Mouse (Mus musculus) T-cell, adult 2 months (primary cell): Measurements from ENCODE around the gene Spata45.
A peak's percentile ranks its signal among the peaks of the same experiment; 100 is the strongest.
"Not testable (repeated sequence)": the region's sequence is repeated elsewhere in the genome, so short reads cannot be mapped to it uniquely, and the experiment has no call there.

Experiments
- DNase-seq: peaks from one replicate; pipeline ENCODE4 v3.0.0; 2022; ENCODE audit warnings: low spot score

Spata45 gene

DNA sequence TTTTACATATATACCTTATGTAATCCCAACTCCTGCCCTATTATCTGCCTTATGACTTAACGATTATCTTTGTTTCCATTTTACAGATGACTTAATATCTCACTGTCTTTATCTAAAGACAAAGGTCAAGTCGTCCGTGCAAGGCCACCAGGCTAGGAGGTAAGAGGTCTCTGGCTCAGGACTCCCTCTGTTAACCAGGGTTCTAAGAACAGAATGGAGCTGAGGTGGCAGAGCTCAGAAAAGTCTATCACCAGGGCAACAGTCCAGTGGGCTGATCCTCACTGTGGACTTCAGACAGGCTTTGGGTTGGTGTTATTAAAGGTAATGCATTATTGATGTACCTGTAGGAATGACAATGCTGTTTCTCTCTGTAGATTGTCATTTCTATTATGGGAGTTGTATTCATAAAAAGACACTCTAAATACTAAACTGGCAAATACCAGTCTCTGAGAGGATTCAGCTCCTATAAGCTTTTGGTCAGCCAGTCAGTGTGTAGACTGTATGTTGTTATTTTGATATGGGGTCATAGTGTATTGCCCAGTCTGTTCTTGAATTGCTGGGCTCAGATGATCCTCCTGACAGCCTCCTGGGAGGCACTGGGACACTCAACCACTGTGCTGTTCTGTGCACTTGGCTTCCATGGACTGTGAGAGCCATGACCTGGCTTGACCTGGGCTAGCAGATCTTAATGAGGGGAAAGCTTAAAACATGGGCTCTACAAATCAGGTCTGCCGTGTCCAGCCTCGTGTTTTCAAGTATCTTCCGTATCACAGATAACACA is at the start of gene Spata45:
Gene Spata45, plus strand, starts transcription at position 86 of the 781 bp plus-strand sequence.
- no peak for DNase-seq

GRCm38 (mm10) chr1:190989437-190990082 is 46.9 kb upstream of the Spata45 start:
- no peak for DNase-seq

- no peak for DNase-seq
Observed at GRCm38 (mm10) chr1:190995548-190995947, 40.9 kb upstream of the Spata45 start.

DNA sequence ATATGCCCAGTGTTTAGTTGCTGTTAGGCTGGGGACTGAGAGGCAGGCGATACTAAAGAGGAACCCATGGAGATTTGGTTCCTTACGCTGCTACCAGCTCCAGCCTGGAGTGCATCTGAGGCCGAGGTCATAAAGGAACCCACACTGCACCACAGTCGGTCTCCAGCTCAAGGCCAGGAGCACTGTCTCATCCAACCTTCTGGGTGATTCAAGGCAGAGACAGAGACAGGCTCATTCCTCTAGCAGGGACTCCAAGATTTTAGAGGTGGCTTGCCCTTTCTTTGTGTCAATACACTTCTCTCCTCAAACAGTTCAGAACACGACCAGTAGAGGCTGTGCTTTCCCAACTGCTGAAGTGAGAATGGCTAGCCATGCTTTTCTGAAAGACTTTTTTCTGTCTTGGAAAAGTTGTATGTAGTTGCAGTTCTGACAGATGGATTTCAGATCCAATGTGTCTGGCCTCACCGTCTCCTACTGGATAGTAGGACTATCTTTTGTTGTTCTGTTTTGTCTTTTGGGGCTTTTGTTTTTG is 40.0 kb upstream of the Spata45 start:
- DNase-seq, result no peak

GRCm38 (mm10) chr1:190998027-190998426 is 38.4 kb upstream of the Spata45 start:
- DNase-seq, result no peak

GRCm38 (mm10) chr1:191000686-191001085 is 35.8 kb upstream of the Spata45 start:
- DNase-seq, result no peak

DNA sequence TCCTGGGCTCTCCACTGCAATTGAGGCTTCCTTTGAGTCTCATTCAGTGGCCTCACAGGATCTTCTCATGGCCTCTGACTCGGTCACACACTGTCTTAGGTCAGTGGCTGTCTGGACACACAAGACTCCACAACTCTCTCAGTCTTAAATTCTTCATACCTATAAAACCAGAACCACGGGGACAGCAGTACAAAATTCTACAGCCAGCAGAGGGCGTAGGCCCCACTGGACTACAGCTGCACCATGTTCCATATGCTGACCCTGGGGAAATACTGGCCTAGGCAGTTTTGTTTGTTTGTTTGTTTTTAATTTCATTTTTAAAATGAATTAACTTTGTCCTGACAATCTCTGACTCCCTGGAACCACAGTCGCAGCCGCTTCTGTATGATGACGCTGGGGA is 34.2 kb upstream of the Spata45 start:
- DNase-seq, result no peak

DNA sequence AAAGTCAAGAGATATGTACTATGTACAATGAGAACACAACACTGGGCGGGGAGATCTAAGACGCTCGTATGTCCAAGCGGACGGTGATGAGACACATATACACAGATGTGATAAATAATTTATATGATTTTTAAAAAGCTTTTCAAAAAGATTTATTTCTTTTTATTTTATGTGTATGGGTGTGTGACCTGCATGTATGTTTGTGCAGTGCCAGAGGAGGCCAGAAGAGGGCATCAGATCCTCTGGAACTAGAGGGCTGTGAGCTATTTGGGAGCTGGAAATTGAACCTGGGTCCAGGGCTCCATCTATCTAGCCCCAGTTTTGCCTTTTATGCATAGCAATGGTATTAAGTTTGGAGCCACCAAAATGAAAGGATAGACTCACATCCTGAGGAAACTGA is 27.7 kb upstream of the Spata45 start:
- DNase-seq, result no peak

- DNase-seq, result no peak
Observed at GRCm38 (mm10) chr1:191014271-191014670, 22.2 kb upstream of the Spata45 start.

GRCm38 (mm10) chr1:191019803-191020202 is 16.6 kb upstream of the Spata45 start:
- DNase-seq, result no peak

GRCm38 (mm10) chr1:191020217-191020924 is 16.1 kb upstream of the Spata45 start:
- no peak for DNase-seq

DNA sequence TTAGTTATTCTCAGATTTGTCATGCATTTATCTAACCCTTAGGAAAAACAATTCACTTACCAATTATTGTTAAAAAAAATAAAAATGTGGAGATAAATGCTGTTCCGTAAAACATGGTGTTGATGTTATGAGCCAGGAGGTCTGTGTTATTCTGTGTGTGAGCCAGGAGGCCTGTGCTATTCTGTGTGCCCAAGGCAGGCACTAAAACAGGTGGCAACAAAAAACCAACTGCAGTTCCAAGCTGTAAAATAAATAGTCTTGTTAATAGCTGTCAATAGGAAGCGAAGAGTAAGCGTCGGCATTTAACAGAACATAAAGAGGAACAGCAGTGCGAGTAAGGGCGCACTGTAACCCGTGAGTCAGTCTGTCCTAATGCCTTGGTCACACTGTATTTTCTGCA is 15.4 kb upstream of the Spata45 start:
- no peak for DNase-seq

DNA sequence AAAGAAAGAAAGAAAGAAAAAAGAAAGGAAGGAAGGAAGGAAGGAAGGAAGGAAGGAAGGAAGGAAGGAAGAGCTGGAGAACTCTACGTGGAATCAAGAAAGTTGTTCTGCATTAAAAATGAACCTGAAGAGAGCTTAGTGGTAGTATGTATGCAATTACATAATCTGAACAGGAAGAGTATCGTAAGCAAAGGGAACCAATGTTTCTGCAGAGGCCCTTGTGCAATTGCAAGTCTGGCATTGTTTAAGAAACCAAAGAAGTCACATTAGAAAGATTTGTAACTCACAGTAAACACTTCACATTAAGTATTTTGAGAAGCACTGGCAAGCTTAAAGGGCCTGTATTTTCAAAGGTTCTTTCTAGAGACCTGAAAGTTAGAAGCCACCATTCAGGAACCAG is 13.3 kb upstream of the Spata45 start:
- DNase-seq, result no peak

- DNase-seq, result not testable (repeated sequence)
Observed at GRCm38 (mm10) chr1:191023806-191024205, 12.6 kb upstream of the Spata45 start.

- no peak for DNase-seq
Observed at GRCm38 (mm10) chr1:191025016-191026012, 11.1 kb upstream of the Spata45 start.

DNA sequence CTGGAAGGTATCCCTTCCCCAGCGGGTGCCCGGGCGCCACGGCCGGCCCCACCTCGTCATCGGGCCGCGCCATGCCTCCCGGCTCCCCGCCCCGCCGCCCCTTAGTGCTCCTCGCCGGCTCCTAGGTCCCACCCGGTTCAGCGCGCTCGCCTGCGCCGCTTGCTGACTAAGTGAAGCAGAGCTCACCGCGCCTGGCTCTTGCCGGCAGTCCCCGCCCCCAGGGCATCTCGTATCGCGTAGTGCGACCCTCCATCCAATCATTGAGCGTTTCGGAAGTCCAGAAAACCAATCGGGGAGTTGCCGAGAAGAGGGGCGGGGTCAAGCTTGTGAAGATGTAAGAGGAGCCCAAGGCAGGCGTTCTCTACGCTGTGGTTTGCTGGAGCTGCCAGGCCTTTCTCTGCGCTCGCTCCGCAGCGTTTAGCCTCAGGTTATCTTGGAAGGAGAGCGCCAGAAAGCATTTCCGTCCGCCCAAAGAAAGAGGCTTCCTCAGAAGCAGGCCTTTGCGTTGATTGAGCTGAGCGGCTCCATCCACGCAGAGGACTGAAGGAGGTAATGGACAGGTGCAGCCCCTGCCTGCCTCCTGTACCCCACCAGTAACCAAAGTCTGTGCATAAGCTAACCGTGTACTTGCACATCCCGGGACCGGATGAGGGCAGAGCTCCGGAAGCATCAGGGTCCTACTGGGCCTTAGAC is 10.3 kb upstream of the Spata45 start, which contains the start of gene Flvcr1:
Gene Flvcr1, minus strand, starts transcription at position 138 of the 693 bp plus-strand sequence.
- DNase-seq, result peak; percentile 99

DNA sequence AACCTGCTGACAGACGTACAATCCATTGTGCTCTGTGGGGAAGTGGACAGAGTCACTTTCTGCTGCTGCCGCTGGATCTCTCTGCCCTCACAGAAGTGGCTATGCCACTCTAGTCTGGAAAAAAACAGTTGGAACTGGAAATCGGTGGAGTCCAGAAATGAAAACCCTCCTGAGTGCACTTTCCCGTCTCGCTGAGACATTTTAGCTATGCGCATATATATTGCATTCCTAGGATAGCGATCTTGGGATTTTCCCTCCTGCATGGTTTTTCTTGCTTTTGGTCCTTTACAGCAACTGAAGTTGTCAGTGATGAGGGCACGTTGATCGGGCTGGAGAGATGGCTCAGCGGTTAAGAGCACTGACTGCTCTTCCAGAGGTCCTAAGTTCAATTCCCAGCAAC is 6.3 kb upstream of the Spata45 start:
- no peak for DNase-seq

GRCm38 (mm10) chr1:191030922-191031425 is 5.5 kb upstream of the Spata45 start:
- not testable (repeated sequence) for DNase-seq

DNA sequence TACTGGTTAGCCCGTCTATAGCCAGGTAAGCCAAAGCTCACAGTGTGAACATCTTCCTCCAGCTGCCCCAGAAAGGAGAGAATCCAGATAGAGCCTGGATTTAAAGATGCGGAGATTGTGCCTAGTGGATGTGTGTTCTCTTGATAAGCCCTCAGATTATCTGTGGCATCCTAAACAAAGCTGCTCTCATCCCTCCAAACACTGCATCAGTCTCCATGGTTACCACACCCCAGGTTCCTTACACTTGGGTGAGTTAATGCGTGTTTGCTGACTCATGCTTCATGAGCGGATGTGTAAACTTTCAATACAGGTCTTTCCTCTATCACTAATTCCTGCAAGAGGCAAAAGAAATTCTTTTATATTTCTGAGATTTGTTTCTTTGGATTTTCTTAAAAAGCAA is 790 bp upstream of the Spata45 start:
- DNase-seq, result no peak

GRCm38 (mm10) chr1:191037999-191038398 is 1.6 kb downstream of the Spata45 start:
- DNase-seq, result no peak
